Mouse (Mus musculus): Measurements from ENCODE around the gene Stil. TPM values are rescaled to one million over a fixed set of nuclear protein-coding genes. Genes with fewer than 3 reads are reported as not detected.

Gene Stil
- polyA plus RNA-seq (2015; fragmentation: Nextera tagmentation; extraction: Ambion mirVana): 1.8 and 2.0 TPM in 2 replicates

GRCm38 (mm10) chr4:114999773-115000428 lies at the start of gene Stil:
Gene Stil, plus strand, starts transcription at chr4:115000159.

GRCm38 (mm10) chr4:114986591-114987432 lies 13.1 kb upstream of the Stil start, which contains the start of gene Cmpk1:
Gene Cmpk1, minus strand, starts transcription at chr4:114987241.

GRCm38 (mm10) chr4:115056371-115056920 lies 56.5 kb downstream of the Stil start, which contains the start of gene Tal1:
Gene Tal1, plus strand, starts transcription at chr4:115056426.

GRCm38 (mm10) chr4:115088611-115089338 lies 88.8 kb downstream of the Stil start, which contains the start of gene Pdzk1ip1:
Gene Pdzk1ip1, plus strand, starts transcription at chr4:115088708.

Other genes starting within 250 kb of the Stil start
- gene Gm12830, start 178.4 kb upstream of the Stil start, polyA plus RNA-seq (2015; fragmentation: Nextera tagmentation; extraction: Ambion mirVana): not detected in 2 replicates
- gene Foxd2, start 91.3 kb upstream of the Stil start, polyA plus RNA-seq (2015; fragmentation: Nextera tagmentation; extraction: Ambion mirVana): 0.21 and 0.26 TPM in 2 replicates
- gene Foxe3, start 74.1 kb upstream of the Stil start, polyA plus RNA-seq (2015; fragmentation: Nextera tagmentation; extraction: Ambion mirVana): not detected in 2 replicates
- 65.5 and 85.9 TPM in 2 replicates for gene Cmpk1, start 12.9 kb upstream of the Stil start, polyA plus RNA-seq (2015; fragmentation: Nextera tagmentation; extraction: Ambion mirVana)
- gene Tal1, start 56.3 kb downstream of the Stil start, polyA plus RNA-seq (2015; fragmentation: Nextera tagmentation; extraction: Ambion mirVana): 0.47 and 0.72 TPM in 2 replicates
- gene Pdzk1ip1, start 88.5 kb downstream of the Stil start, polyA plus RNA-seq (2015; fragmentation: Nextera tagmentation; extraction: Ambion mirVana): 0.18 and 3.6 TPM in 2 replicates
- gene Cyp4x1, start 134.1 kb downstream of the Stil start, polyA plus RNA-seq (2015; fragmentation: Nextera tagmentation; extraction: Ambion mirVana): not detected in 2 replicates
- gene Cyp4a29, start 241.9 kb downstream of the Stil start, polyA plus RNA-seq (2015; fragmentation: Nextera tagmentation; extraction: Ambion mirVana): not detected in 2 replicates